Mouse (Mus musculus) right cerebral cortex, adult 2 months (tissue): Measurements from ENCODE around the gene Olfr456.
"Not testable (repeated sequence)": the region's sequence is repeated elsewhere in the genome, so short reads cannot be mapped to it uniquely, and the experiment has no call there.

Source experiments
- DNase-seq, 2 experiments: peaks; one replicate each; pipeline ENCODE4 v3.0.0; 2021 to 2022; ENCODE audit warnings: low spot score in 2 of 2

The Olfr456 gene

DNA sequence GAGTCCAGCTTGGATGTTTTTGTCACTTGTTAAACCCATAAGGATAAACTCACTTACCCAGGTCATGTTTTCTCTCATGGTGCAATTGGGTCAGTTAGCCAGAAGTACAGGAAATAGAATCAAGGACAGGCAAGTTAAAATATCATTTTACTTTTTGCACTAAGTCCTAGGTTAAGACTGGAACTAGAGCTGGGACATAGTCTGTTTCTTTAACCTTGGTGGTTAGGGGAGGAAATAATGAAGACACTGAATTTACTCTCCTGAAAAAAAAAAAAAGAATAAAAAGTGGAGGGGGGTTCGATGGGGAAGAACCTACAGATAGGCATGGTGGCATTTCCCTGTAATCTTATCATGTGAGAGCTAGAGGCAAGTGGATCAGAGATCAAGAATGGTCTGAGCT, at the start of gene Olfr456:
Gene Olfr456 (minus strand): TSS at position 101 of the 400 bp plus-strand sequence.
- no peak for DNase-seq

DNA sequence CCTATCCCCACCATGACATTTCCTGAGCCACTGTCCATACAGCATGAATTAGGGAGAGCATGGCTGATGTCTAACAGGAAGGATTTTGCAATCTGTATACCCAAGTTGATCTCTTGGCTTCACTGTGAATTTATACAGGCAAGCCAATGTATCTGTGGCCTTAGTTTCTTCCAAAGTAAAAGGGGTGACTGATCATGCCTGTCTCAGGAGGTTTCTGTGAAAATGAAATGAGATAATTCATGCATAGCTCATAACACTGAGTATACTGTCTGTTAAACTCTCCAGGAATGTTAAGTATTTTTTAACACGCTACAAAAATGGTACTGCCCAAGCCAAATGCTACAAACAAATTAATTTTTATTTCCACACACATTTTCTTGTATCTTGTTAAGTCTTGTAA, 26.4 kb upstream of the Olfr456 start:
- no peak for DNase-seq

DNA sequence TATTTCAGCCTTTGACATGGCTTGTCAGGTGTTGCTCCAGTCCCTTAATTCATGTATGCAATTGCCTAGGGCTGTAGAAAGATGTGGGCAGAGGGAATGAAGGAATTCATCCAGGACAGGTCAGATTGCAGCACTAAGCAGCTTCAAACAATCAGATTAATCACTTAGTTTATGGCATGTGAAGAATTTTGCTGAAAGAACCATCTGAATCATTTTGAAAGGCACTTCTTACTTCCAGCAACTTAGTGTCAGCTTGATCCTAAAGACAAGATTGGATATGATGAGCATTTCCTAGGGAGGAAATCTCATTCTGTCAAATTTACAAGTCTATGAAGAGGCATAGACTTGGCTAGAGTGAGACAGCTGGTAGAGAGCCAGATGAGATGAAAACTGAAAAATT, 22.3 kb upstream of the Olfr456 start:
- no peak for DNase-seq

DNA sequence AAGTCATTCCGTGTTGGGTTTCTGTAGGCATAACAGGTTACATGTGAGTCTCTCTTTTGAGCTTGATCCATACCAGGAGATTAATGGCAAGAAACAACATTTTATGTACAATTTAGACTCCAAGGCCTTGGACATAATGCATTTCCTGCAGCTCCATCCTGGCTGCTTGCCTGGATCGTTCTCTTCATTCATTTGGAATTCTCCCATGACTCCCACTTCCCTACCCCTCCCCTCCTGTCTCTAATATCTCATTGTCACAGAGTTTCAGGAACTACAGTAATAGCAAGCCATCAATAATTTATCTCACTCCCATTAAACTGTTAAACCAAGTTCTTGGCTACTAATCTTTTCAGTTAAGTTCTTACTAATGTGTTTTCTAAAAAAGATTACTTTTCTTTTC, 16.5 kb upstream of the Olfr456 start:
- DNase-seq = no peak

DNA sequence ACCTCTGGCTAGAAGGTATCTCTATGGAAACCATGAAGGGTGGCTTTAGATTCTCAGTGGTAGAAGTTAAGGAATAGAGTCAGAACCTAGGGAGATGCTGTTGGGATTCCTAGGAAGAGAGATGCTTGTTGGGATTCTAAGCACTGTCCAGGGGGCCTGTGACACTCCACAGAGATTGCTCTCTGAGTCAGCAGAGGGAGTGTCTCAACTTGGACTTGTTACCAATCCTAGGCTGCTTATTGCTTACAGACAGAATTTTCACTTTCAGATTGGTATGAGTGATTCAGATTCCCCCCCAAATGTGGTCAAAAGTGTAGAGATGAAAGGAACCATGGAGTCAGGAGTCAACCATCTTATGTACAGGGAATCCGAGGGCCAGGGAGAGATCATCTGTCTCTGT, 2.7 kb upstream of the Olfr456 start:
- DNase-seq = no peak

DNA sequence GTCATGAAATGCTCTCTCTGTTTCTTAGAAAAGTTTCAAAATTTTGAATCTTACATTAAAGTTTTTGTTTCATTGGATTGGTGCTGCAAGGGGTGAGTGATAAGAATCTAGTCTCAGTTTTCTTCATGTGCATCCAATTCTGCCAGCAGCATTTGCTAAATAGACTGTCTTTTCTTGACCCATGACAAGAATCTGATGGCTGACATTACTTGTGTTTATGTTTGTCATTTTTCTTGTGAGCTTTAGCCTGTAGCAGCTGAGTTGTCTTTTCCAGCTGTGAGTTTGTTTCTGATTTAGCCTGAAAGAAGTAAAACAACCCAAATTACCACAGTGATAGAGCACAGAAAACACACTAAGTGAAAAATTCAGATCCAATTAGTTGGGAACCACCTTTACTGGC, 2.4 kb downstream of the Olfr456 start:
- no peak for DNase-seq

DNA sequence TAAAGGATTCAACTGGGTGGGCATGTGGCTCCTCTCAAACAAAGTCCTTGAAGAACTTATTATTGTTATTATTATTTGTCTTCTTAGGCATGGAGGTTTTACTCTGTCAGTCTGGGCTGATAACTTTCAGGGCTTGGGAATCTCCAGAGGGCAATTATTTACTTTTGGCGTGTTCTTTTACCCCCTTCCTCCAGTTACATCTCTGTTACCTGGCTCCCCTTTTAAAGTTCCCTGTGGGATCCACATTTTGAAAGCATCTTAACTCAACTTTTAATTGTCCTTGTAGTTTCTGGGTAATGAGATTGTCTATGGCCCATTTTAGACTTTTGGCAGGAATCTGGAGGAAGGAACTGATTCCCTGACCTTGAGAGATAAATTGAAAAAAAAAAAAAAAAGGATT, 10.8 kb downstream of the Olfr456 start, which contains the start of gene Olfr457:
Gene Olfr457 (minus strand): TSS at position 101 of the 400 bp plus-strand sequence.
- no peak for DNase-seq

DNA sequence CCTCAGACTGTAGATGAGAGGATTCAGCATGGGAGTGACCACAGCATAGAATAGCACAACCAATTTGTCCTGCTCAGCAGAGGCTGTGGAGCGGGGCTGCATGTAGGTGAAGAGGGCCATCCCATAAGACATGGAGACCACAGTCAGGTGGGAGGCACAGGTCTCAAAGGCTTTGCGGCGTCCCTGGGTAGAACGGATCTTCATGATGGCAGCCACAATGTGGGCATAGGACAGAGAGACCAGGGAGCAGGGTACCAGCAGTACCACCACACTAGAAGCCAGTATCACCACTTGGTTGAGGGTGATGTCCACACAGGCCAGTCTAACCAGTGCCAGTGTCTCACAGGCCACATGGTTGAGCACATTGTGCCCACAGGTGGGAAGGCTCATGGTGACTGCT, 15.7 kb downstream of the Olfr456 start:
- not testable (repeated sequence) for DNase-seq

DNA sequence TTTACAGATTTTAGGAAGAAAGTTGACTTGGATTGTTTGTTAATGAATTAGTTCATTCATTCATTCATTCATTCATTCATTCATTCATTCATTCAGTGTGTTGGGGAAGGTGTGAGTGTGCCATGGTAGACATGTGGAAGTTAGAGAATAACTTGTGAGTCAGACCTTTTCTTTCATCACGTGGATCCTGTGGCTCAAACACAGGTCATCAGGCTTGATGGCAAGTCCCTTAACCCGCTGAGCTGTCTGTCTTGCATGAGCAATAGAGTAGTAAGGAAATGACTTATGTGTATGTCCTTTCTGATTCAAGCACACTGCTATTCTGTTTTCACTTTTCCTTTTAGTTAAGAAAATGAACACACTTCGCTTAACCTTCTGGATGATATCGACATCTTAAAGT, 16.5 kb downstream of the Olfr456 start:
- no peak for DNase-seq

DNA sequence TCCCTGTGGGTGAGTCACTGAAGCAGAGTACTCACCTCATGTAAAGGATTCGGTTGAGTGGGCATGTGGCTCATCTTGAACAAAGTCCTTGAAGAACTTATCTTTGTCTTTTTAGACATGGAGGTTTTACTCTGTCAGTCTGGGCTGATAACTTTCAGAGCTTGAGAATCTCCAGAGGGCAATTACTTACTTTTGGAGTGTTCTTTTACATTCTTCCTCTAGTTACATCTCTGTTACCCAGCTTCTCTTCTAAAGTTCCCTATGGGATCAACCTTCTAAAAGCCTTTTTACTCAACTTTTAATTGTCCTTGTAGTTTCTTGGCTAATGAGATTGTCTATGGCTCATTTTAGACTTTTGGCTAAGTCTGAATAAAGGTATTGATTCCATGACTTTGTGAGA, 21.9 kb downstream of the Olfr456 start, which contains the start of gene Olfr458:
Gene Olfr458 (minus strand): TSS at position 101 of the 400 bp plus-strand sequence.
- no peak for DNase-seq

DNA sequence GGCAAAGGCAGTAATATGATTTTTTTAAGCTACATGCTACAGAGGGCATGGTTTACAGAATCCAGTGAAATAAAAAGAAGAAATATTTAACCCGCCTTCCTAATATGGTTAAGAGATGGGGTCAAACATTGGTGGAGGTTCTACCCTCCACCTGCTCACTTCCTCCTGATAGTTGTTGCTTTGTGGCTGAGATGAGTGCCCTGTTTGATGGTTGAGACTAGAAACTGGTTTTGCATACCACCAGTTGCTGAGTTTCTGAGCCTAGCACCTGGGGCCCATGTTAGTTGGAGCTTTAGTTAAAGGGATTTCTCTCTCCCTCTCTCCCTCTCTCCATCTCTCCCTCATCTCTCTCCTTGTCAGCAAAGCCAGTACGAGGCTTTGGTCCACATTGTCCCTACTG, 39.6 kb downstream of the Olfr456 start:
- no peak for DNase-seq

DNA sequence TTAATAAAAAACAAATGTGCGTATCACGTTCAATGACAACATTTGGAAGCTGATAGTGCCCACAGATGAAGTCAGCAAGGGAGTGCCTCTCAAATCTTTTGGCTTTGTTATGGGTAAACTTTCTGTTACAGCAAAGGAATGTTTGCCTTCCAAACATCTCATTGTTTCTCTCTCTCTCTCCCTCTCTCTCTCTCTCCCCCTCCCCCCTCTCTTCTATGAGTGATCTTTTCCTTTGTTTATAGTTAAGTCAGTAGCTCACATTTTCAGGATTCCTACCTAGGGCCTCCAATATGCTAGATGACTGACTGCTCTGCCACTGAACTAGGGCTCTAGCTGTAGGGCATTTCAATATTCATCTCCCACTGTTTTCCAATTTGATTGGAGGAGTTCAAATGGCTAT, 42.5 kb downstream of the Olfr456 start:
- no peak for DNase-seq

DNA sequence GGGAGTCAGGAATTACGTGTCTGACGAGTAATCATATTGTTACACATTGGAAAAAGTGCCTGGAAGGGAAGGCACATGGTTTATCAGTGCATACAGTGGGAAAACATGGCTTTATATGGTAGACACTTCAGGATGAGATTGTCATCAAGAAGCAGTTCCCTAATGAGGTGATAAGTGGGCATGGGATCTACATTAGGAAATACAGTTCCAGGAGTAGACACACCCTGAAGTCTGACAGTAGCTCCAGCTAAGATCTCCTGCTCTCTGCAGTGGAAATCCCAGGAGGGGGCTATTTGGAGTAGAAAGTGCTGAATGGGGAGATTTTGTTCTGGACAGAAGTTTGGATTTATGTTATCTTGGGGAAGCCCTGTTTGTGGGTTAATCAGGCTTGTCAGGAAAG, 45.6 kb downstream of the Olfr456 start:
- no peak for DNase-seq
